ENCODE assay signal across 24 mouse cellular contexts in genomic region chr10:129621724-129622123, GRCm38 (mm10). TPM values are rescaled to one million over a fixed set of nuclear protein-coding genes. Genes with fewer than 3 reads are reported as not detected.
A peak's percentile ranks its signal among the peaks of the same experiment; 100 is the strongest.
DNase-seq lines count a peak whose midpoint lies in the region; ATAC-seq and TF ChIP-seq lines count a peak whose summit lies in the region.
"Had no signal": no experiment of that assay in that cellular context is flagged by ENCODE, and none has a peak within 500 bp of the region (broad histone marks: within the 10 kb centered on the region; RNA-seq: fewer than 3 reads in every experiment).

No protein-coding gene starts in this region.

- no peaks in the 10 kb centered on the region for H3K27me3 ChIP-seq in heart, postnatal 0 days (ENCODE audit: control insufficient read depth, insufficient read depth, low read length)
- H3K27me3 ChIP-seq in heart, embryonic 10.5 days (ENCODE audit: insufficient read depth, poor library complexity, severe bottlenecking) = no peaks in the 10 kb centered on the region
- no peaks in the 10 kb centered on the region for H3K27me3 ChIP-seq in midbrain, embryonic 14.5 days (ENCODE audit: control insufficient read depth, insufficient read depth, low read length)
- H3K27me3 ChIP-seq in midbrain, embryonic 10.5 days (ENCODE audit: low read depth, poor library complexity, severe bottlenecking) = no peaks in the 10 kb centered on the region

- peak; percentile 66 for ATAC-seq in heart, postnatal 0 days (ENCODE audit: insufficient read depth, low read depth)
- ATAC-seq in midbrain, embryonic 14.5 days (ENCODE audit: low FRiP score, low TSS enrichment) = no peak
- ATAC-seq: intestine, postnatal 0 days had no signal

- H3K4me1 ChIP-seq in heart, postnatal 0 days (ENCODE audit: control insufficient read depth, insufficient read depth) = no peaks in the 10 kb centered on the region
- no peaks in the 10 kb centered on the region for H3K4me1 ChIP-seq in heart, embryonic 10.5 days
- H3K4me1 ChIP-seq in midbrain, embryonic 14.5 days (ENCODE audit: control insufficient read depth, insufficient read depth, low read length) = no peaks in the 10 kb centered on the region
- no peaks in the 10 kb centered on the region for H3K4me1 ChIP-seq in midbrain, embryonic 10.5 days

- no peak overlapping the region for H3K27ac ChIP-seq in heart, postnatal 0 days (ENCODE audit: low read depth)
- no peak overlapping the region for H3K27ac ChIP-seq in heart, embryonic 10.5 days
- no peak overlapping the region for H3K27ac ChIP-seq in midbrain, embryonic 14.5 days (replicated peaks; ENCODE audit: low read depth, low read length)
- H3K27ac ChIP-seq in midbrain, embryonic 10.5 days (replicated peaks) = no peak overlapping the region
- H3K27ac ChIP-seq: gastrocnemius, adult 2 months; heart, adult 2 months; macrophage had no signal

- no peak for TF ChIP-seq EP300 in heart, postnatal 0 days (IDR thresholded peaks at IDR 0.05; ENCODE audit: low read depth)

- H3K4me3 ChIP-seq in heart, postnatal 0 days (ENCODE audit: low read depth, low read length) = no peak overlapping the region
- H3K4me3 ChIP-seq in heart, embryonic 10.5 days = no peak overlapping the region
- no peak overlapping the region for H3K4me3 ChIP-seq in midbrain, embryonic 14.5 days (replicated peaks; ENCODE audit: low read depth, low read length)
- H3K4me3 ChIP-seq in midbrain, embryonic 10.5 days = no peak overlapping the region
- H3K4me3 ChIP-seq: gastrocnemius, adult 2 months; heart, adult 2 months had no signal

- intact Hi-C loops in gastrocnemius, postnatal 36 days (cut with DNase I) = no loop called here

- no peak overlapping the region for H3K9ac ChIP-seq in heart, postnatal 0 days (replicated peaks; ENCODE audit: low read depth, low read length)
- no peak overlapping the region for H3K9ac ChIP-seq in midbrain, embryonic 14.5 days (replicated peaks; ENCODE audit: low read length)

- H3K4me2 ChIP-seq in heart, postnatal 0 days (ENCODE audit: low read depth, low read length) = no peak overlapping the region
- no peak overlapping the region for H3K4me2 ChIP-seq in midbrain, embryonic 14.5 days (ENCODE audit: low read length)

- TF ChIP-seq CTCF in heart, postnatal 0 days (IDR thresholded peaks at IDR 0.05; ENCODE audit: low read depth) = no peak

- H3K9me3 ChIP-seq in heart, postnatal 0 days (replicated peaks; ENCODE audit: control insufficient read depth, low read length) = no peaks in the 10 kb centered on the region
- H3K9me3 ChIP-seq in heart, embryonic 10.5 days = no peaks in the 10 kb centered on the region
- no peaks in the 10 kb centered on the region for H3K9me3 ChIP-seq in midbrain, embryonic 14.5 days (ENCODE audit: control insufficient read depth, low read length)
- no peaks in the 10 kb centered on the region for H3K9me3 ChIP-seq in midbrain, embryonic 10.5 days (replicated peaks)

- WGBS in heart, postnatal 0 days = 13% methylated on average over 1 of the region's 1 CpGs
- WGBS in heart, embryonic 10.5 days = 9% methylated on average over 1 of the region's 1 CpGs
- 32% methylated on average over 1 of the region's 1 CpGs for WGBS in midbrain, embryonic 14.5 days
- whole genome bisulfite sequencing in midbrain, embryonic 10.5 days = 30% methylated on average over 1 of the region's 1 CpGs

- no peaks in the 10 kb centered on the region for H3K36me3 ChIP-seq in heart, postnatal 0 days (replicated peaks; ENCODE audit: control insufficient read depth, insufficient read depth, low read length)
- H3K36me3 ChIP-seq in heart, embryonic 10.5 days = no peaks in the 10 kb centered on the region
- no peaks in the 10 kb centered on the region for H3K36me3 ChIP-seq in midbrain, embryonic 14.5 days (ENCODE audit: control insufficient read depth, insufficient read depth, low read length)
- H3K36me3 ChIP-seq in midbrain, embryonic 10.5 days = no peaks in the 10 kb centered on the region

- peak; percentile 3 to 11 for DNase-seq in cerebellum, postnatal 10 days
- DNase-seq in cerebellum, adult 8-10 months = no peak
- DNase-seq in heart, postnatal 0 days (ENCODE audit: low spot score) = no peak
- DNase-seq in heart, embryonic 10.5 days (ENCODE audit: low spot score) = no peak
- DNase-seq in midbrain, embryonic 14.5 days = peak; percentile 6
- no peak for DNase-seq in midbrain, embryonic 10.5 days (ENCODE audit: low spot score)
- DNase-seq in gastrocnemius, postnatal 36 days = no peak
- no peak for DNase-seq in right cerebral cortex, postnatal 10 days (ENCODE audit: low spot score in 2 of 2)
- DNase-seq: adrenal gland, adult 2 months; cerebellum, adult 11-12 months; gastrocnemius, adult 2 months; heart, adult 2 months; kidney, postnatal 36 days; liver; lung, adult 18-20 months had no signal

RNA-seq across cellular contexts. Expression of gene Olfr798, which starts 6.0 kb away (rescaled TPM):
- total RNA-seq in heart, postnatal 0 days (2014; rRNA removed; ENCODE audit: low replicate concordance) = not detected in 2 replicates
- not detected in 2 replicates for polyA plus RNA-seq in heart, postnatal 0 days (2015; fragmentation: Nextera tagmentation; extraction: Ambion mirVana)
- polyA plus RNA-seq in heart, embryonic 10.5 days (2016; fragmentation: Nextera tagmentation; extraction: Ambion mirVana) = not detected in 2 replicates
- not detected in 2 replicates for polyA plus RNA-seq in midbrain, embryonic 14.5 days (2014; fragmentation: Nextera tagmentation; extraction: Ambion mirVana)
- polyA plus RNA-seq in midbrain, embryonic 10.5 days (2016; fragmentation: Nextera tagmentation; extraction: Ambion mirVana) = not detected in 2 replicates
- total RNA-seq in gastrocnemius, postnatal 36 days (2021) = not detected
- total RNA-seq: adrenal gland, adult 2 months; gastrocnemius, adult 2 months; heart, adult 2 months; hematopoietic stem cell, adult 5-6 weeks; layer of hippocampus, postnatal 10 days; left cerebral cortex, postnatal 10 days had no signal
- polyA plus RNA-seq: adrenal gland, adult 2 months; cortical plate, adult 2 months; heart, adult 2 months; intestine, postnatal 0 days; macrophage; neural tube, embryonic 14.5 days; stomach, embryonic 14.5 days; thymus, postnatal 0 days had no signal

RNA-seq across cellular contexts. Expression of gene Olfr796, which starts 9.4 kb away (rescaled TPM):
- not detected in 2 replicates for total RNA-seq in heart, postnatal 0 days (2014; rRNA removed; ENCODE audit: low replicate concordance)
- not detected in 2 replicates for polyA plus RNA-seq in heart, postnatal 0 days (2015; fragmentation: Nextera tagmentation; extraction: Ambion mirVana)
- not detected in 2 replicates for polyA plus RNA-seq in heart, embryonic 10.5 days (2016; fragmentation: Nextera tagmentation; extraction: Ambion mirVana)
- polyA plus RNA-seq in midbrain, embryonic 14.5 days (2014; fragmentation: Nextera tagmentation; extraction: Ambion mirVana) = not detected in 2 replicates
- not detected in 2 replicates for polyA plus RNA-seq in midbrain, embryonic 10.5 days (2016; fragmentation: Nextera tagmentation; extraction: Ambion mirVana)
- total RNA-seq in gastrocnemius, postnatal 36 days (2021) = not detected
- total RNA-seq: adrenal gland, adult 2 months; gastrocnemius, adult 2 months; heart, adult 2 months; hematopoietic stem cell, adult 5-6 weeks; layer of hippocampus, postnatal 10 days; left cerebral cortex, postnatal 10 days had no signal
- polyA plus RNA-seq: adrenal gland, adult 2 months; cortical plate, adult 2 months; heart, adult 2 months; intestine, postnatal 0 days; macrophage; neural tube, embryonic 14.5 days; stomach, embryonic 14.5 days; thymus, postnatal 0 days had no signal

RNA-seq across cellular contexts. Expression of gene Olfr799, which starts 15.6 kb away (rescaled TPM):
- total RNA-seq in heart, postnatal 0 days (2014; rRNA removed; ENCODE audit: low replicate concordance) = not detected in 2 replicates
- polyA plus RNA-seq in heart, postnatal 0 days (2015; fragmentation: Nextera tagmentation; extraction: Ambion mirVana) = not detected in 2 replicates
- not detected in 2 replicates for polyA plus RNA-seq in heart, embryonic 10.5 days (2016; fragmentation: Nextera tagmentation; extraction: Ambion mirVana)
- polyA plus RNA-seq in midbrain, embryonic 14.5 days (2014; fragmentation: Nextera tagmentation; extraction: Ambion mirVana) = not detected in 2 replicates
- not detected in 2 replicates for polyA plus RNA-seq in midbrain, embryonic 10.5 days (2016; fragmentation: Nextera tagmentation; extraction: Ambion mirVana)
- not detected for total RNA-seq in gastrocnemius, postnatal 36 days (2021)
- total RNA-seq: adrenal gland, adult 2 months; gastrocnemius, adult 2 months; heart, adult 2 months; hematopoietic stem cell, adult 5-6 weeks; layer of hippocampus, postnatal 10 days; left cerebral cortex, postnatal 10 days had no signal
- polyA plus RNA-seq: adrenal gland, adult 2 months; cortical plate, adult 2 months; heart, adult 2 months; intestine, postnatal 0 days; macrophage; neural tube, embryonic 14.5 days; stomach, embryonic 14.5 days; thymus, postnatal 0 days had no signal

RNA-seq across cellular contexts. Expression of gene Olfr800, which starts 35.8 kb away (rescaled TPM):
- not detected in 2 replicates for total RNA-seq in heart, postnatal 0 days (2014; rRNA removed; ENCODE audit: low replicate concordance)
- polyA plus RNA-seq in heart, postnatal 0 days (2015; fragmentation: Nextera tagmentation; extraction: Ambion mirVana) = not detected in 2 replicates
- polyA plus RNA-seq in heart, embryonic 10.5 days (2016; fragmentation: Nextera tagmentation; extraction: Ambion mirVana) = not detected in 2 replicates
- not detected in 2 replicates for polyA plus RNA-seq in midbrain, embryonic 14.5 days (2014; fragmentation: Nextera tagmentation; extraction: Ambion mirVana)
- not detected in 2 replicates for polyA plus RNA-seq in midbrain, embryonic 10.5 days (2016; fragmentation: Nextera tagmentation; extraction: Ambion mirVana)
- total RNA-seq in gastrocnemius, postnatal 36 days (2021) = not detected
- total RNA-seq: adrenal gland, adult 2 months; gastrocnemius, adult 2 months; heart, adult 2 months; layer of hippocampus, postnatal 10 days; left cerebral cortex, postnatal 10 days had no signal
- polyA plus RNA-seq: adrenal gland, adult 2 months; cortical plate, adult 2 months; heart, adult 2 months; intestine, postnatal 0 days; macrophage; neural tube, embryonic 14.5 days; stomach, embryonic 14.5 days; thymus, postnatal 0 days had no signal

RNA-seq across cellular contexts. Expression of gene Olfr801, which starts 51.9 kb away (rescaled TPM):
- not detected in 2 replicates for total RNA-seq in heart, postnatal 0 days (2014; rRNA removed; ENCODE audit: low replicate concordance)
- not detected in 2 replicates for polyA plus RNA-seq in heart, postnatal 0 days (2015; fragmentation: Nextera tagmentation; extraction: Ambion mirVana)
- polyA plus RNA-seq in heart, embryonic 10.5 days (2016; fragmentation: Nextera tagmentation; extraction: Ambion mirVana) = not detected in 2 replicates
- not detected in 2 replicates for polyA plus RNA-seq in midbrain, embryonic 14.5 days (2014; fragmentation: Nextera tagmentation; extraction: Ambion mirVana)
- not detected in 2 replicates for polyA plus RNA-seq in midbrain, embryonic 10.5 days (2016; fragmentation: Nextera tagmentation; extraction: Ambion mirVana)
- total RNA-seq in gastrocnemius, postnatal 36 days (2021) = not detected
- total RNA-seq: adrenal gland, adult 2 months; gastrocnemius, adult 2 months; heart, adult 2 months; hematopoietic stem cell, adult 5-6 weeks; layer of hippocampus, postnatal 10 days; left cerebral cortex, postnatal 10 days had no signal
- polyA plus RNA-seq: adrenal gland, adult 2 months; cortical plate, adult 2 months; heart, adult 2 months; intestine, postnatal 0 days; macrophage; neural tube, embryonic 14.5 days; stomach, embryonic 14.5 days; thymus, postnatal 0 days had no signal

Comparison
In these comparisons a context has a peak if more than half of its experiments do, and no peak if none do; other contexts are left out.
1. DNase-seq: peak in cerebellum, postnatal 10 days (2 of 2) and midbrain, embryonic 14.5 days (single experiment); none in cerebellum, adult 8-10 months (single experiment), heart, postnatal 0 days (single experiment), heart, embryonic 10.5 days (single experiment), midbrain, embryonic 10.5 days (single experiment), gastrocnemius, postnatal 36 days (0 of 2) and right cerebral cortex, postnatal 10 days (0 of 2).